Mouse (Mus musculus) limb, embryonic 11.5 days (tissue): Measurements from ENCODE around the gene Popdc3. TPM values are rescaled to one million over a fixed set of nuclear protein-coding genes. Genes with fewer than 3 reads are reported as not detected.

Source experiments
- ATAC-seq: fragments of 200-750 bp; cut with Nextera tagmentation; 2 replicates; pipeline ENCODE4 v1.8.0; 2017; ENCODE audit warnings: low read depth; ENCODE audit not compliant: insufficient number of reproducible peaks, low FRiP score, low TSS enrichment
- DNase-seq: peaks from one replicate; pipeline ENCODE4 v3.0.0-alpha.2; 2015; ENCODE audit warnings: low spot score
- H3K27ac ChIP-seq: fragments of 300-500 bp; sonication (generic); replicated peaks from 2 replicates; pipeline ENCODE4 v1.5.1; 2014; ENCODE audit warnings: low read depth, mild to moderate bottlenecking, low read length
- H3K27me3 ChIP-seq: fragments of 300-500 bp; sonication (generic); 2 replicates; pipeline ENCODE4 v1.6.1; 2014; ENCODE audit warnings: mild to moderate bottlenecking, low read length, mixed read lengths; ENCODE audit not compliant: control insufficient read depth, insufficient read depth
- H3K36me3 ChIP-seq: fragments of 300-500 bp; sonication (generic); 2 replicates; pipeline ENCODE4 v1.6.1; 2014; ENCODE audit warnings: mild to moderate bottlenecking, low read length, moderate library complexity, mixed read lengths; ENCODE audit not compliant: control insufficient read depth, insufficient read depth
- H3K4me1 ChIP-seq: fragments of 300-500 bp; sonication (generic); 2 replicates; pipeline ENCODE4 v1.6.1; 2014; ENCODE audit warnings: low read length, mixed read lengths; ENCODE audit not compliant: control insufficient read depth, insufficient read depth
- H3K4me2 ChIP-seq: fragments of 300-500 bp; sonication (generic); 2 replicates; pipeline ENCODE4 v1.6.1; 2014; ENCODE audit warnings: low read depth, mild to moderate bottlenecking, moderate library complexity; ENCODE audit not compliant: severe bottlenecking
- H3K4me3 ChIP-seq: fragments of 300-500 bp; sonication (generic); 2 replicates; pipeline ENCODE4 v1.5.1; 2014; ENCODE audit warnings: low read depth, low read length
- H3K9ac ChIP-seq: fragments of 300-500 bp; sonication (generic); 2 replicates; pipeline ENCODE4 v1.6.1; 2014; ENCODE audit warnings: mild to moderate bottlenecking, low read length
- H3K9me3 ChIP-seq: fragments of 300-500 bp; sonication (generic); 2 replicates; pipeline ENCODE4 v1.6.1; 2016; ENCODE audit warnings: low read length; ENCODE audit not compliant: control insufficient read depth
- WGBS: fragments of 180-500 bp; shearing (Covaris S2); extraction: QIAGEN DNeasy Blood & Tissue Kit; methylation state at CpG from one replicate; pipeline ENCODE4 v1.1.7; 2014; 5-methylcytosine and 5-hydroxymethylcytosine counted together
- polyA plus RNA-seq: library from polyadenylated mRNA; unstranded; fragments of >200 nt; fragmentation: Nextera tagmentation; extraction: Ambion mirVana; gene quantifications from 2 replicates; pipeline ENCODE4 v1.2.1, GENCODE M21; 2014

The Popdc3 gene
- polyA plus RNA-seq, 1 experiment from 2014 or later = 2.2 TPM

DNA sequence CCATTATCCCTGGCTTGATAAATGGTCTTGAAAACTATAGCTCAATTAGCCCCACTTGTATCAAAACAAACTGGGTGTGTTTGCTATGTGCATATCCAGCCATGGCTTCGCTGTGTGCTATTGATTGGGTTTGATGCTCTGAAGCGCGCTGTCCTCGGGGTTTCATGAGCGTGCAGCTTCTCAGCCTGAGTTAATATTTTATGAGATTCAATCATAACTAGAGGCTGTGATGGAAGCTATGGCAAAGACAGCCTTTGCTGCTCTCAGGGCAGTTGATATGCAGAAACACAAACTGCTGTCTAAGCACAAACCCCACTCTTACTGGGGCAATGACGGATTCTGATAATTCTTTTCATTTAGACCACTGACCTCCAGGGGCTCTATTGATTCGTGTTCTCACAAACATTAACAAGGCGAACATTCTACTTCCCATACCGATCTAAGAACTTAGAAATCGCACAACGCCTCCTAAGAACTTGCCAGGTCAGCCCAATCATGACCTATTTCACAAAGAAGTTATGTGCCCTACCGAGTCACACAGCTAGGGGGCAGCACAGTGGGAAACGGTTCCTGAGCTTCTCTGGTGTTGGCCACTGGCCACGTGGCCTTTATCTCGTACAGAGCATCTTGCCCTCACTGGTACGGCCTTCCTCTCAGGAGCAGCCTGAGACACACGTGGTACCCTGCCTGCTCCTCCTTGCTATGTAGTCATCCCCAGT is 189.2 kb downstream of the Popdc3 start:
- H3K9ac ChIP-seq = no peak overlapping the region
- DNase-seq = no peak
- no peaks in the 10 kb centered on the region for H3K9me3 ChIP-seq
- 92% methylated on average over 17 of the region's 17 CpGs for WGBS
- H3K4me3 ChIP-seq = no peak overlapping the region
- H3K27me3 ChIP-seq = no peaks in the 10 kb centered on the region
- no peak overlapping the region for H3K27ac ChIP-seq
- no peaks in the 10 kb centered on the region for H3K36me3 ChIP-seq
- no peak for ATAC-seq
- H3K4me1 ChIP-seq = no peaks in the 10 kb centered on the region; the same call in 1 of the 2 replicates
- no peak overlapping the region for H3K4me2 ChIP-seq

Other genes with a start within 250 kb of the Popdc3 start
- gene Prep, start 110.9 kb upstream of the Popdc3 start, polyA plus RNA-seq = 35.8 and 37.8 TPM in 2 replicates
- 10.1 and 11.2 TPM in 2 replicates for gene Bves, start 157.7 kb downstream of the Popdc3 start, polyA plus RNA-seq